Mouse (Mus musculus): ENCODE measurements around the gene Dcakd.

DNA sequence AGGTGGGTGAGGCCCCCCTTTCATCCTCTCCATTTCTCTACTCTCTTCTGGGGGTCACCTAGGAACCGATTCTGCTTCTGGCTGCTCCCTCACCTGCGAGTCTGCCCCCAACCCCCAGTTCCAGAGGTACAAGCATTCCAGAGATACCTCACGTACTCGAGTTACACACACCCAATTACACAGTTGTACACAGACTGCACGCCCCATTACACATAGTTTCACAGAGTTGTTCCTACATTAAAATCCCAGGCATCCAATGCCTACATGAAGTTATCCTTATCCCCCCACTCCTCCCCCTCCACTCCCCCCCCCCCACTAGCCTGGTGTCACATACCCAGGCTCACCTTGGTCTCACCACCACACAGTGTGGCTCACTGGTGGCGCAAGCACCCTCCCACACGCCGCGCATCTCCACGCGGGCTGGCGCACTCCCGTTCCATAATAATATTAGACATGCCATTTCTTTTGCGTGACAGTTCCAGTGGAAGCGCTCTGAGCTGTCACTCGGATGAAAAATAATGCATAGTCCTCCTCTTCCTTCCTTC lies 63.5 kb downstream of the Dcakd start:
- no peak for TF ChIP-seq CTCF (IDR thresholded peaks at IDR 0.05; ENCODE audit: low read depth)
- no peak for TF ChIP-seq EP300 (optimal IDR thresholded peaks at IDR 0.05)

Data from stomach, postnatal 0 days (tissue).